Mouse (Mus musculus) CH12.LX (cell line): ENCODE measurements around the gene Erbb2. TPM values are rescaled to one million over a fixed set of nuclear protein-coding genes. Genes with fewer than 3 reads are reported as not detected.

Experiments used
- DNase-seq: peaks from one replicate; pipeline ENCODE4 v3.0.0-alpha.2; 2013; ENCODE audit errors: extremely low read depth
- H3K27ac ChIP-seq: 2 replicates; pipeline ENCODE4 v1.5.1; 2012; ENCODE audit warnings: low read depth, mild to moderate bottlenecking, control low read depth, moderate library complexity; ENCODE audit not compliant: insufficient read depth
- H3K27me3 ChIP-seq: replicated peaks from 2 replicates; pipeline ENCODE3; 2012; ENCODE audit warnings: inconsistent platforms
- H3K36me3 ChIP-seq, 2 experiments: replicated peaks in 1 of 2; 2 replicates each; pipeline versions ENCODE3 to v1.6.1; 2012; ENCODE audit warnings: inconsistent platforms in 1 of 2, low read length in 1 of 2, mild to moderate bottlenecking in 1 of 2, mixed read lengths in 1 of 2, moderate library complexity in 1 of 2; ENCODE audit not compliant: control insufficient read depth in 1 of 2, insufficient read depth in 1 of 2
- H3K4me1 ChIP-seq, 2 experiments: 2 replicates each; pipeline ENCODE4 v1.6.1; 2012; ENCODE audit warnings: inconsistent platforms in 1 of 2, moderate library complexity in 1 of 2; ENCODE audit not compliant: insufficient read depth in 2 of 2, control insufficient read depth in 1 of 2
- H3K4me2 ChIP-seq: 2 replicates; pipeline ENCODE4 v1.6.1; 2012; ENCODE audit warnings: low read depth, mild to moderate bottlenecking, control low read depth; ENCODE audit not compliant: poor library complexity, insufficient read depth, severe bottlenecking
- H3K4me3 ChIP-seq, 3 experiments: fragments of 150-350 bp in 1 of 3; sonication (generic) in 1 of 3; replicated peaks in 1 of 3; 2 replicates each; pipeline versions ENCODE3 to v1.5.1; 2011 to 2012; ENCODE audit warnings: low read depth in 2 of 3, low read length in 2 of 3, mild to moderate bottlenecking in 2 of 3, moderate library complexity in 2 of 3, control low read depth in 1 of 3, improper control_type of control experiment in 1 of 3, inconsistent platforms in 1 of 3, mixed read lengths in 1 of 3; ENCODE audit not compliant: poor library complexity in 1 of 3
- H3K79me2 ChIP-seq: replicated peaks from 2 replicates; pipeline ENCODE4 v1.6.1; 2012; ENCODE audit warnings: mild to moderate bottlenecking, moderate library complexity; ENCODE audit not compliant: control insufficient read depth, poor library complexity, insufficient read depth, severe bottlenecking; ENCODE audit errors: extremely low read depth
- H3K9ac ChIP-seq: 2 replicates; pipeline ENCODE4 v1.6.1; 2012; ENCODE audit warnings: low read depth, mild to moderate bottlenecking, control low read depth, moderate library complexity; ENCODE audit not compliant: insufficient read depth
- H3K9me3 ChIP-seq: replicated peaks from 2 replicates; pipeline ENCODE3; 2012; ENCODE audit warnings: low read length, inconsistent platforms, mixed read lengths
- BHLHE40 ChIP-seq: IDR thresholded peaks from 2 replicates; pipeline ENCODE4 v1.6.1; 2011; ENCODE audit warnings: mild to moderate bottlenecking, low read depth, low read length, improper control_type of control experiment
- CHD2 ChIP-seq: IDR thresholded peaks from 2 replicates; pipeline ENCODE4 v1.6.1; 2011; ENCODE audit warnings: low read length, improper control_type of control experiment
- E2F4 ChIP-seq: IDR thresholded peaks from 2 replicates; pipeline ENCODE4 v1.6.1; 2011; ENCODE audit warnings: low read depth, low read length, improper control_type of control experiment; ENCODE audit not compliant: insufficient replicate concordance
- ELF1 ChIP-seq: IDR thresholded peaks from 2 replicates; pipeline ENCODE4 v1.6.1; 2014; ENCODE audit warnings: low read depth, mild to moderate bottlenecking, inconsistent platforms, low read length, improper control_type of control experiment
- GABPA ChIP-seq: IDR thresholded peaks from 2 replicates; pipeline ENCODE4 v1.6.1; 2012; ENCODE audit warnings: low read depth, low read length, improper control_type of control experiment, inconsistent platforms; ENCODE audit not compliant: insufficient replicate concordance
- HCFC1 ChIP-seq: IDR thresholded peaks from 2 replicates; pipeline ENCODE4 v1.6.1; 2012; ENCODE audit warnings: low read depth, mild to moderate bottlenecking, inconsistent platforms, low read length, improper control_type of control experiment
- IRF4 ChIP-seq: IDR thresholded peaks from 2 replicates; pipeline ENCODE4 v1.6.1; 2014; ENCODE audit warnings: low read depth, mild to moderate bottlenecking, inconsistent platforms, low read length, improper control_type of control experiment
- JUND ChIP-seq: conservative IDR thresholded peaks from 2 replicates; pipeline ENCODE4 v1.6.1; 2011; ENCODE audit warnings: low read depth, low read length, improper control_type of control experiment
- KAT2A ChIP-seq: IDR thresholded peaks from 2 replicates; pipeline ENCODE4 v1.6.1; 2012; ENCODE audit warnings: low read length, improper control_type of control experiment, inconsistent platforms; ENCODE audit not compliant: insufficient replicate concordance
- MAFK ChIP-seq: IDR thresholded peaks from 2 replicates; pipeline ENCODE4 v1.6.1; 2011; ENCODE audit warnings: low read length, improper control_type of control experiment; ENCODE audit not compliant: insufficient replicate concordance
- MEF2A ChIP-seq: IDR thresholded peaks from 2 replicates; pipeline ENCODE4 v1.6.1; 2014; ENCODE audit warnings: low read depth, mild to moderate bottlenecking, inconsistent platforms, low read length, improper control_type of control experiment, borderline replicate concordance
- MXI1 ChIP-seq: IDR thresholded peaks from 2 replicates; pipeline ENCODE4 v1.6.1; 2011; ENCODE audit warnings: mild to moderate bottlenecking, low read depth, low read length, improper control_type of control experiment
- MYC ChIP-seq: IDR thresholded peaks from 2 replicates; pipeline ENCODE4 v1.6.1; 2011; ENCODE audit warnings: low read depth, mild to moderate bottlenecking, improper control_type of control experiment, low read length
- NELFE ChIP-seq: IDR thresholded peaks from 2 replicates; pipeline ENCODE4 v1.6.1; 2011; ENCODE audit warnings: low read depth, low read length, improper control_type of control experiment
- POLR2A ChIP-seq: IDR thresholded peaks from 2 replicates; pipeline ENCODE4 v1.6.1; 2011; ENCODE audit warnings: low read depth, mild to moderate bottlenecking, improper control_type of control experiment, low read length
- POLR2AphosphoS2 ChIP-seq: IDR thresholded peaks from 2 replicates; pipeline ENCODE4 v1.6.1; 2011; ENCODE audit warnings: low read depth, low read length, improper control_type of control experiment
- RCOR1 ChIP-seq: conservative IDR thresholded peaks from 2 replicates; pipeline ENCODE4 v1.6.1; 2012; ENCODE audit warnings: low read depth, mild to moderate bottlenecking, inconsistent platforms, low read length, improper control_type of control experiment
- SIN3A ChIP-seq: IDR thresholded peaks from 2 replicates; pipeline ENCODE4 v1.6.1; 2012; ENCODE audit warnings: low read length, improper control_type of control experiment, inconsistent platforms
- SMC3 ChIP-seq: IDR thresholded peaks from 2 replicates; pipeline ENCODE4 v1.6.1; 2011; ENCODE audit warnings: low read depth, low read length, improper control_type of control experiment
- TBP ChIP-seq: conservative IDR thresholded peaks from 2 replicates; pipeline ENCODE4 v1.6.1; 2011; ENCODE audit warnings: low read depth, low read length, improper control_type of control experiment
- UBTF ChIP-seq: IDR thresholded peaks from 2 replicates; pipeline ENCODE4 v1.6.1; 2012; ENCODE audit warnings: low read depth, mild to moderate bottlenecking, inconsistent platforms, low read length, improper control_type of control experiment, moderate library complexity
- USF1 ChIP-seq: IDR thresholded peaks from 2 replicates; pipeline ENCODE4 v1.6.1; 2014; ENCODE audit warnings: low read depth, mild to moderate bottlenecking, inconsistent platforms, low read length, improper control_type of control experiment
- USF2 ChIP-seq: conservative IDR thresholded peaks from 2 replicates; pipeline ENCODE4 v1.6.1; 2011; ENCODE audit warnings: low read depth, low read length, improper control_type of control experiment
- ZC3H11A ChIP-seq: IDR thresholded peaks from 2 replicates; pipeline ENCODE4 v1.6.1; 2012; ENCODE audit warnings: low read depth, mild to moderate bottlenecking, inconsistent platforms, low read length, improper control_type of control experiment
- ZKSCAN1 ChIP-seq: IDR thresholded peaks from 2 replicates; pipeline ENCODE4 v1.6.1; 2012; ENCODE audit warnings: low read depth, inconsistent platforms, low read length, improper control_type of control experiment, borderline replicate concordance
- ZNF384 ChIP-seq: IDR thresholded peaks from 2 replicates; pipeline ENCODE4 v1.6.1; 2012; ENCODE audit warnings: low read depth, low read length, improper control_type of control experiment, inconsistent platforms
- dilution Hi-C: fragments of 300-500 bp; cut with MboI; formaldehyde crosslinking; loops from 2 replicates; pipeline ENCODE4 v1.14.3; 2020; ENCODE audit warnings: low sequenced_read_pairs; ENCODE audit not compliant: extremely low pct_unique_long_range_greater_than_20kb, extremely low pct_ligation_motif_present
- in situ Hi-C: fragments of 300-500 bp; cut with MboI; formaldehyde crosslinking; loops from 3 replicates; pipeline ENCODE4 v1.14.3; 2019; ENCODE audit warnings: low sequenced_read_pairs, low pct_ligation_motif_present, low pct_unique_long_range_greater_than_20kb, mixed read lengths
- polyA plus RNA-seq: library from polyadenylated mRNA; unstranded; fragments of >175 nt; gene quantifications from 2 replicates; pipeline ENCODE4 v1.2.1, GENCODE M21; 2012; ENCODE audit warnings: low read depth; ENCODE audit not compliant: insufficient read length
- total RNA-seq, 2 experiments: library from RNA; depleted of rRNA; stranded (reverse); fragments of 300-350 nt in 1 of 2; fragments of >200 nt in 1 of 2; gene quantifications; 2 replicates each; pipeline ENCODE4 v1.2.3; 2012 to 2014

Gene Erbb2
- total and polyA plus RNA-seq, 3 experiments: 0.06 to 0.17 TPM; not detected in 1

DNA sequence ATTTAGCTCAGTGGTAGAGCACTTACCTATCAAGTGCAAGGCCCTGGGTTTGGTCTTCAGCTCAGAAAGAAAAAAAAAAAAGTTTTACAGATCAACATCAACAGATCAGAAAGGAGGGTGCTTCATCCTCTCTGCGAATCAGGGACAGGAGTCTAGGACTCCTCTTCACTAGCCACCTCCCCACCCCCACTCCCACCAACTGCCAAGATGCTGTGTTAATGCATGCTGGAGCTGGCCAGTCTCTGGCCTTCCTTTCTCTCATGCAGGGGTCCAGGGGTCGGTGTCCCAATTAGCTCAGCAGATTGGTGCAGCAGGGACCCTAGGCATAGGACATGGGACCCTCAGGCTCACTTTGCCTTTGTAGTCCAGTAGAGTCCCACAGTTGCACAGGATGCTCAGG, 41.7 kb upstream of the Erbb2 start:
- no peak for DNase-seq
- Histone ChIP-seq H3K27ac (no peak overlapping the region), H3K4me3 (no peak overlapping the region), H3K9me3 (no peaks in the 10 kb centered on the region), H3K36me3 (peaks cover 15 to 68% of the 10 kb centered on the region in 2 experiments), H3K79me2 (no peaks in the 10 kb centered on the region; the same call in 1 of the 2 replicates), H3K9ac (no peak overlapping the region), H3K4me1 (peaks cover 0 to 7% of the 10 kb centered on the region in 2 experiments; a peak in 2 of 4 replicates), H3K27me3 (no peaks in the 10 kb centered on the region), H3K4me2 (no peak overlapping the region)
- TF ChIP-seq GABPA (no peak), ZC3H11A (no peak), UBTF (no peak), MAFK (no peak), JUND (no peak), USF1 (no peak), ZKSCAN1 (no peak), HCFC1 (no peak), BHLHE40 (no peak), ZNF384 (no peak), IRF4 (no peak), MEF2A (no peak), NELFE (no peak), ELF1 (no peak), MYC (no peak)
- in situ Hi-C loops: no loop called here
- dilution Hi-C loops: no loop called here

- dilution Hi-C loops: no loop called here
- Histone ChIP-seq H3K79me2 (no peaks in the 10 kb centered on the region; the same call in 1 of the 2 replicates), H3K9ac (no peak overlapping the region), H3K4me3 (no peak overlapping the region), H3K27ac (no peak overlapping the region), H3K36me3 (peaks cover 24 to 70% of the 10 kb centered on the region in 2 experiments), H3K27me3 (no peaks in the 10 kb centered on the region), H3K4me2 (no peak overlapping the region), H3K9me3 (no peaks in the 10 kb centered on the region), H3K4me1 (peaks cover 0 to under 1% of the 10 kb centered on the region in 2 experiments; a peak in 2 of 4 replicates)
- in situ Hi-C loops: no loop called here
- TF ChIP-seq ZNF384: no peak
- TF ChIP-seq USF2: no peak
- TF ChIP-seq ELF1: no peak
- no peak for TF ChIP-seq KAT2A
- TF ChIP-seq SMC3: no peak
- TF ChIP-seq RCOR1: no peak
- TF ChIP-seq MYC: no peak
- no peak for TF ChIP-seq MXI1
- no peak for TF ChIP-seq HCFC1
- TF ChIP-seq POLR2AphosphoS2: no peak
- no peak for TF ChIP-seq E2F4
- TF ChIP-seq CHD2: no peak
- no peak for TF ChIP-seq GABPA
- no peak for TF ChIP-seq USF1
- no peak for TF ChIP-seq ZC3H11A
- no peak for TF ChIP-seq SIN3A
- no peak for TF ChIP-seq TBP
- no peak for TF ChIP-seq IRF4
- TF ChIP-seq POLR2A: no peak
- DNase-seq: no peak
Observed at GRCm38 (mm10) chr11:98371556-98372240, 40.6 kb upstream of the Erbb2 start.
